Mouse (Mus musculus) kidney, adult 18-20 months (tissue): Measurements from ENCODE around the gene Naa20.

Experiments used
- DNase-seq: peaks from one replicate; pipeline ENCODE4 v3.0.0; 2021

Naa20 gene

GRCm38 (mm10) chr2:145952726-145953125, 50.8 kb downstream of the Naa20 start:
- no peak for DNase-seq

GRCm38 (mm10) chr2:145955844-145956243, 53.9 kb downstream of the Naa20 start:
- no peak for DNase-seq

- DNase-seq: no peak
These were observed 54.4 kb downstream of the Naa20 start for GRCm38 (mm10) chr2:145956318-145956717.

GRCm38 (mm10) chr2:145957450-145957849, 55.6 kb downstream of the Naa20 start:
- no peak for DNase-seq

GRCm38 (mm10) chr2:145958097-145958496, 56.2 kb downstream of the Naa20 start:
- DNase-seq: no peak

GRCm38 (mm10) chr2:145958551-145958950, 56.7 kb downstream of the Naa20 start:
- DNase-seq: no peak

GRCm38 (mm10) chr2:145961861-145962260, 60.0 kb downstream of the Naa20 start:
- DNase-seq: no peak
